Mouse (Mus musculus): ENCODE data around the gene Abo.
"Not testable (repeated sequence)": the region's sequence is repeated elsewhere in the genome, so short reads cannot be mapped to it uniquely, and the experiment has no call there.

Gene Abo

DNA sequence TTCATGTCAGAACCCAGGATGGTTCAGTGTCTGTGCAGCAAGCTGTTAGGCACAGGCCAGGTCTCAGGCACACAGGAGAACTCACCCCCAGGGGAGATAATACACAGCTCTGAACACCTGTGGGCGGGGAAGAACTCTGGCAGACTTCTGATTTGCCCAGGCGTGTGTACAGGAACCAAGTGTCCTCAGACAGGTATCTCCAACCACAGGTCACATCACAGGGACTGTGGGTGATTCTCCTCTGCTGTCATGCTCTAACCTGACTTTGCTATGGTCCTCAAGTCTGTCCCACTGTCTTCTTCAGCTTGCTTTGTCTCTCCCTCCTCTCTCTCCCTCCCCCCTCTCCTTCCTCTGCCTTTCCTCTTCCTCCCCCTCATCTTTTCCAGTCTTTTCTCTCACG is at the start of gene Abo:
Gene Abo, minus strand, starts transcription at position 101 of the 400 bp plus-strand sequence.
- DNase-seq, result no peak

- DNase-seq, result no peak
Measured at GRCm38 (mm10) chr2:26914148-26914941, 49.6 kb upstream of the Abo start.

- DNase-seq, result no peak
Measured at GRCm38 (mm10) chr2:26913416-26914147, 48.8 kb upstream of the Abo start.

GRCm38 (mm10) chr2:26912253-26912770 is 47.5 kb upstream of the Abo start:
- DNase-seq, result no peak

DNA sequence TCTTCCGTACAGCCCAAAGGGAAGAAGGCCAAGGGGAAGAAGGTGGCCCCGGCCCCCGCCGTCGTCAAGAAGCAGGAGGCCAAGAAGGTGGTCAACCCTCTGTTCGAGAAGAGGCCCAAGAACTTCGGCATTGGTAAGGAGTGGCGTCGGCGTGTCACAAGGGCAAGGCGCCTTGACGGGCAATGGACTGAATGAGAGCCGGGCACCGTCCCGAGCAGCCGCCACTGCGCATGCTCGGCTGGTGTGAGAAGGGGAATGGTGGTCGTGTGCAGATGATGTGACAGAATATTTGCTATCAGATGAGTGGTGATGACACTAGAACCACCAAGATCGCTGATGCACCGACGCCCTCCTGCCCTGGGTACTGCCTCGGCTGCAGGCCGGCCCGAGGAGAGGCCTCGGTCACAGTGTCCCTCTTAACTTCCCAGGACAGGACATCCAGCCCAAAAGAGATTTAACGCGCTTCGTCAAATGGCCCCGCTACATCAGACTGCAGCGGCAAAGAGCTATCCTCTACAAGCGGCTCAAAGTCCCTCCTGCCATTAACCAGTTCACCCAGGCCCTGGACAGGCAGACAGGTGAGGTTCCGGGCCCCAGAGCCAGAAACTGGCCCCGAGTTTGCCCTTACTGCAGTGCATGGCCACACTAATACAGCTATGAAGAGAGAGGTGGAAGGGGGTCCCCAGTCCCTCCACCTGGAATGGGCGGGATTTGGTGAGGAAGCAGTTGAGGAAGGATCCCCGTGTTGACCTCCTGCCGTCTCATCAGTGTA is 46.4 kb upstream of the Abo start:
- DNase-seq, result peak in 1 of 2 experiments; percentile 69

DNA sequence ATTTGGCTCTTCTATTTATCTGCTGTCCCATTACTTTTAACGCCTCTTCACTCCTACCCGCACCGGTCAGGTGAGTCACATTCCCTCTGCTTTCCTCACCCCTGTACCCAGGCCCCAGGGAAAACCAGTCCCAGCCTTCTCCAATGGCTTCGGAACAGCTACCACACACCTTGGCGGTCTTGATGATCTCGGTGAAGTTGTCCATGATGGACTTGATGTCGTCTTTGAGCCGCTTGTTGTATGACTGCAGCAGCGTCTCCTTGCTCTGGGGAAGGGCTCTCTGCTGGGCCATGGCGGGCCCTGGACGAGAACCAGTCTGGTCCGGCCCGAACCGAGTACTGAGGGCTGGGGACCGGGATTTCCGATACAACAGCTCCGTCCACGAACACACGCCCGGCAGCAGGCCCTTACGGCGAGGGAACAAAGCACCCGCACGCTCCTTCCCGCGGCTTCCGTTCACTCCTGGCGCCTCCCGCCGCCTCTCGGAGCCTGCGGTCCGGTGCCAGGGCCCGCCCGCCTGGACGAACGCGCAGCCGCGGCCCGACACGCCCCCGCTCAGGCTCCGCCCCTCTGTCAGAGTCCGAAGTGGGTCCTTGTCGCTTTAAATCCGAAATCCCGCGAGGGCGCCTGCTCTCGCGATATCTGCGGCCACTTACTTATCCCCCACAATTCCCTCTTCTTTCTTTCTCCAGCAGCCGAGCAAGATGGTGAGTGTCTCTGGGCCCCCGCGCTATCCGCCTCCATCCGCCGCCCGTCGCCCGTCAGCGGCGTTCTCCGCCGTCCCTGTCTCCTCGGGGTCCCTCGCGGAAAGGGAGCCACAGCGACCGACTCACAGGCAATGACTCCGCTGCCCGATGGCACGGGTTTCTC is 45.6 kb upstream of the Abo start, which contains the start of the genes Med22 and Rpl7a:
Gene Med22, minus strand, starts transcription at position 554 of the 870 bp plus-strand sequence.
Gene Rpl7a, plus strand, starts transcription at position 641 of the 870 bp plus-strand sequence.
- peak; percentile 99 for DNase-seq

DNA sequence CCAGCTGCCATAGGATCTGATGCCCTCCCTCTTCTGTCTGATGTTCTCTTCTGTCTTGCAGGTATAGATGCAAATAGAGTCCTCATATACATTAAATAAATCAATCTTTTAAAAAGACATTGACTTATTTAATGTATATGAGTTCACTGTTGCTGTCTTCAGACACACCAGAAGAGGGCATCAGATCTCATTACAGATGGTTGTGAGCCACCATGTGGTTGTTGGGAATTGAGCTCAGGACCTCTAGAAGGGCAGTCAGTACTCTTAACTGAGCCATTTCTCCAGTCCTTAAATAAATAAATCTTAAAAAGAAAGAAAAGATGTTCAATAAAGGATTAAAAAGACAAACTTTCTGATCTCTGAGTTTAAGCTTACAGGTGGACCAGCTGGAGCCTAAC is 44.6 kb upstream of the Abo start:
- DNase-seq, result no peak

DNA sequence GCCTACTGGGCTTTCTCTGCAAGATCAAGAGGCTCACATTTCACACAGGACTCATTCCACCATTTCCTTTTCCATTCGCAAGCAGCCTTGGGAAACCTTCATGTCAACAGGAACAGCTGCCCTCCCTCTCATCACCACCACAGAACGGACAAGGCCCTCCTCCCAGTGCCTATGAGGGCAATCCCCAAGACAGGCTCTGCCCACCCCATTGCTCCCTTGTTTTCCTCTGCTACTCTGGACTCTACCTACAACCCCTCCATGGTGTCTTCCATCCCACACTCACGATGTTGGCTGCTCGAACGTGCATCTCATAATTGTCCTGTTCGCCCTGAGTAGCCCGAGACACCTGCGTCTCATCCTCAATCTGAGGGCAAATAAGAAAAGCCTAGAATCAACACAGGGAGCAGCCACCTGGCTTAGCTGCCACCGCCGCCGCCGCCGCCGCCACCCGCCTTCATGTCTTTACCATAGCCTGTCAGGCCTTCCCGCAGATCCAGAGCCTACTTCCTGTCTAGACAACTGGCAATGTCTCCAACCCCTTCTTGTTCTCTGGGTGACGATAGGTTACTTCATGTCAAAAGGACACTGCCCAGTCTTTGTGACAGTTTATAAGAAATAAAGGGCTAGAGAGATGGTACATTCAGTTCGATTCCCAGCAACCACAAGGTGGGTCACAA is 44.1 kb upstream of the Abo start:
- no peak for DNase-seq

DNA sequence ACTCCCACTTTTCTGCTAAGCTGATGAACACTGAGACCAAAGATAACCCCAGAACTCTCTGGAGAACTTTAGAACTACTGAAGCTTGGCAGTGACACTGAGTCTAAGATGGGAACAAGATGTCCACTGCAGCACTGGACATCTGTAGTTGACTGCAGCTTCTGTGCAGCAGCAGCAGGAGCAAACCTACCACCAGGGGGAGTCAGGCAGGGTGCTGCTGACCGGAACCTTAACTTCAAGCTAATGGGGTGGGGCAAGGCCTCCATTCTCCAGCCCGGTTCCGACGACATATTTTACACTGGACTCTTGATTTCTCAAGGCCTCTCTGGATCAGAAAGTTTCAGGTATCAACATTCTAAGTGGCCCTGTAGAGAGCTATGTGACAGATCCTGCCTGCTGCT is 42.3 kb upstream of the Abo start:
- peak; percentile 60 to 63 for DNase-seq

GRCm38 (mm10) chr2:26906431-26906830 is 41.7 kb upstream of the Abo start:
- DNase-seq, result no peak

GRCm38 (mm10) chr2:26905936-26906335 is 41.2 kb upstream of the Abo start:
- DNase-seq, result no peak

GRCm38 (mm10) chr2:26903311-26903710 is 38.5 kb upstream of the Abo start:
- DNase-seq, result no peak

- peak; percentile 94 to 96 for DNase-seq
Measured at GRCm38 (mm10) chr2:26902467-26903220, 37.9 kb upstream of the Abo start, which contains the start of gene Surf6. Surf6 (minus strand) TSS chr2:26902879.

GRCm38 (mm10) chr2:26901834-26902400 is 37.1 kb upstream of the Abo start:
- DNase-seq, result peak; percentile 36 to 41

DNA sequence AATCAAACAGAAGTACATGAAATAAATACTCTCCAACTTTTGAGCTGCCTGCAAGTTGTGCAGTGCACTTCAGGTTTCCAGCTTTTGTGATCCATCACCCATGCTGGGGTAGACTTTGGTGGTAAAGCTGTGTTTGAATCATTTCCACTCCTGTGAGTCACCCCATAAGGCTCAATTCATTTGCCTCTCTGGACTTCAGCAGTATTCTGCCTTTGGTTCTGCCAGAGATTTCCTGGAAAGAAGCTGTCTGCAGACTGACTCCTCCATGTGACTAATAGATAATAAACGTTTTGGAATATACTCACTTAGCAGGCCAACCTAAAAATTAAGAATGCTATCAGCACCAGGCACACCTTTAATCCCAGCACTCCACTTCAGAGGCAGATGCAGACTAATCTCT is 36.0 kb upstream of the Abo start:
- no peak for DNase-seq

GRCm38 (mm10) chr2:26895898-26896297 is 31.1 kb upstream of the Abo start:
- no peak for DNase-seq

DNA sequence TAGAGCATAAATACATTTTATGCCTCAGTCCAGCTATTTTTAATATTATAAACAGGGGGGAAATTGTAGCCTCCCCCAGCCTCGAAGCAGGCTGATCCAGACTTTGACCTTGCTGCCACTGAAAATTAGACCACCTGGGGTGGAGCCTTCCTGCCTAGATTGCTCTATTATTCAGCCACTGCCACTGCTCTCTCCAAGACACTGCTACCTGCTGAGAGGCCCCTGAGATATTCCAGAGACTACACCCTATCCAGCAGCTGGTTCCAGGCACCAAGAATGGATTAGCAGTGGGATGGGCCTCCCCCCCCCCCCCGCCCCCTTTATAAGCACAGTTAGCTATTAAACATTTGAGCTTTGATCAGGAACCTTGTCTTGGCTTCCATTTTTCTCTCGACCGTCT is 21.4 kb upstream of the Abo start:
- not testable (repeated sequence) for DNase-seq

DNA sequence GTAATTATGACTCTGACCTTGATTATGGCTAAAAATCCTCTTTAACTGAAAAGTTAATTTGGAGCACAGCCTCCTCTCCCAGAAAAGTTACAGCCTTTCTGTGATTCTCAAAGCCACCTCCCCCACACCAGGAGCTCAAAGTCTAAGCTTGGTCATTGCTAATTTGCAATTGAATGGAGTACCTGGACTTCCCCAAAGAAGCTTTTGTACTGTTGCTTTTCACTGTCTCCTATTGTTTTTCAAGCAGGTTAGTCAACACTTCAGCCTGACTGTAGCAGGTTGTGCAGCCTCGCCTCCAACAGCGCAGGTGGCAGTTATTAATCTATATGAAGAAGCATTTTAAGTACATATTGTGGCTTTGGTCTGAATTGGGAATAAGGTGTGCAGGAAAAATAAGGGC is 20.8 kb upstream of the Abo start:
- DNase-seq, result not testable (repeated sequence)

DNA sequence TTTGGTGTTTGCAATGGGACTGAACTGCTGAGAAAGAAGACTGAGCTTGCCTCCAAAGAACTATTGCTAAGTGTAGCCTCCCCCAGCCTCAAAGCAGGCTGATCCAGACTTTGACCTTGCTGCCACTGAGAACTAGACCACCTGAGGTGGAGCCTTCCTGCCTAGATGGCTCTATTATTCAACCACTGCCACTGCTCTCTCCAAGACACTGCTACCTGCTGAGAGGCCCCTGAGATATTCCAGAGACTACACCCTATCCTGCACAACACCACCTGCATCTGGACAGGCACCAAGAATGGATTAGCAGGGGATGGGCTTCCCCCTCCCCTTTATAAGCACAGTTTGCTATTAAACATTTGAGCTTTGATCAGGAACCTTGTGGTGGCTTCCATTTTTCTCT is 13.8 kb upstream of the Abo start:
- DNase-seq, result no peak

DNA sequence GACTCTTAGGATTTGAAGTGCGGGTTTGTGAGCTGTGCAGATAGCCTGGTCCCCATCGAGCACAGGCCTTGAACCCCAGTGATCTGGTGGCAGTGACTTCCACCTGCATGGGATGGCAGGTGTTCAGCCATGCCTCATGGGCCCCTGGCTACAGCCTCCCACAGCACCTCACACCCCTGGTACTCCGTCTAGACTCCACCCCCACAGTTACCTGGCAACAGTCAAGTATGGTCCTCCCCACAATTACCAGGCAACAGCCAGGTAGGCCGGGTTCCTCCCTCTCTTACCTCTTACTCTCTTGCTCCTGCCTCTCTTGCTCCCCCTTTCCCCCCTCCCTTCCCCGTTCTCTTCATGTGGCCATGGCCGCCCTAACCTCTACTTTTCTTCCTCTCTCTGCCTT is 5.9 kb upstream of the Abo start:
- no peak for DNase-seq

Measured in B cell, adult 2 months (primary cell).